Mouse (Mus musculus): ENCODE data around the gene Bcl2a1b.
"Not testable (repeated sequence)": the region's sequence is repeated elsewhere in the genome, so short reads cannot be mapped to it uniquely, and the experiment has no call there.

GRCm38 (mm10) chr9:89220704-89221287, 21.8 kb downstream of the Bcl2a1b start:
- TF ChIP-seq CTCF, EP300 (IDR thresholded peaks at IDR 0.05): not testable (repeated sequence)
